ENCODE assay signal across 8 mouse cellular contexts in the genomic region with DNA sequence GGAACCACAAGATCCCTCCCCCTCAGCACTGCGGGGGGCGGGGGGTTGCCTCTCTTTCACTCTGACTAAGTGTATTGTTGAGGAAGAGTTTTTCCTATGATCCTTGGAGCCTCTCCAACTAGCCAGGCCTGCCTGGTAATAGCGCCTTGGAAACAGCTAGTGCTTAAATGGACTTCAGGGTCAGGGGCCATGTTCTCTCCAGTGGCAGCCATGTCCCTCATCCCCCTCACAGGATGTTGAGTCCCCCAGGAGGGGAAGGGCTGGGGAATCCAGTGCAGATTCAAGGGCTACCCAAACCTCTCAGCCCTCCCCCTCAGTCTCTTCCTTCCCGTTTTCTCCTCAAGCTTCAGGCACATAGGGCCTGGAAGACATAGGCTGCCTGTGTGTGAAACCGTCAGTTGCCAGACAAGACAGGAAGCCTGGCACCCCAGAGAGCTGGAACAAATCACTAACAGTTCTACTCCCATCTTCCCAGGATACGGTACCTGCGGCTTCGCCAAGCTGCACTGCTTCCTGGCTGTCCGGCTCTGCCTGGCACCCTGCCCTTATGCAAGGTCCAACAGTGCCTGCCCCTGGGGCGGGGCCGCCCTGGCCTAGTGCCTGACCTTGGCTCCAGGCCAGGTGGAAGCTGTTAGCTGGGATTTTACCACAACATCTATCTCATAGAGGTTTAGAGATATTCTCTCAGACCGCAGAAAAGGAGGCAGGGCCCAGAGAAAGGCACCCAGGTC. TPM values are rescaled to one million over a fixed set of nuclear protein-coding genes. Genes with fewer than 3 reads are reported as not detected.
DNase-seq lines count a peak whose midpoint lies in the region; ATAC-seq lines count a peak whose summit lies in the region.

A gene (minus strand): TSS at position 598 of the 731 bp plus-strand sequence.

- H3K9ac ChIP-seq in embryonic facial prominence, embryonic 14.5 days (ENCODE audit: low read depth, low read length), result no peak within 1 kb of the TSS
- H3K9ac ChIP-seq in liver, embryonic 13.5 days, result no peak within 1 kb of the TSS

- no peaks in the 10 kb centered on the region for H3K36me3 ChIP-seq in embryonic facial prominence, embryonic 14.5 days (ENCODE audit: control insufficient read depth, insufficient read depth, low read length)
- H3K36me3 ChIP-seq in heart, embryonic 10.5 days, result no peaks in the 10 kb centered on the region
- no peaks in the 10 kb centered on the region for H3K36me3 ChIP-seq in liver, embryonic 13.5 days

- no peaks in the 10 kb centered on the region for H3K9me3 ChIP-seq in embryonic facial prominence, embryonic 14.5 days (ENCODE audit: control insufficient read depth, low read length)
- H3K9me3 ChIP-seq in heart, embryonic 10.5 days, result no peaks in the 10 kb centered on the region
- no peaks in the 10 kb centered on the region for H3K9me3 ChIP-seq in liver, embryonic 13.5 days (replicated peaks)

- peak within 1 kb of the TSS; percentile 69 for H3K27ac ChIP-seq in embryonic facial prominence, embryonic 14.5 days (replicated peaks; ENCODE audit: low read depth, low read length)
- H3K27ac ChIP-seq in heart, embryonic 10.5 days, result peak within 1 kb of the TSS; percentile 78
- peak within 1 kb of the TSS; percentile 65 for H3K27ac ChIP-seq in liver, embryonic 13.5 days

- H3K4me3 ChIP-seq in embryonic facial prominence, embryonic 14.5 days (ENCODE audit: low read depth, low read length), result no peak within 1 kb of the TSS
- peak within 1 kb of the TSS; percentile 18; the same call in 1 of the 2 replicates for H3K4me3 ChIP-seq in heart, embryonic 10.5 days
- no peak within 1 kb of the TSS for H3K4me3 ChIP-seq in liver, embryonic 13.5 days (replicated peaks)

- peaks cover 23% of the 10 kb centered on the region for H3K4me1 ChIP-seq in embryonic facial prominence, embryonic 14.5 days (ENCODE audit: control insufficient read depth, insufficient read depth, low read length)
- peaks cover 21% of the 10 kb centered on the region for H3K4me1 ChIP-seq in heart, embryonic 10.5 days
- peaks cover 22% of the 10 kb centered on the region for H3K4me1 ChIP-seq in liver, embryonic 13.5 days (replicated peaks)

- peak; percentile 41 for ATAC-seq in embryonic facial prominence, embryonic 14.5 days (ENCODE audit: low read depth)
- peak; percentile 67 for ATAC-seq in liver, embryonic 13.5 days (ENCODE audit: low read depth)
- peak; percentile 49; the same call in 1 of the 2 replicates for ATAC-seq in monocyte, adult 5-6 weeks (replicated peaks; ENCODE audit: insufficient number of reproducible peaks, low FRiP score, low TSS enrichment, poor library complexity, severe bottlenecking)

- H3K4me2 ChIP-seq in embryonic facial prominence, embryonic 14.5 days (ENCODE audit: low read depth, low read length), result peak within 1 kb of the TSS; percentile 5; the same call in 1 of the 2 replicates
- no peak within 1 kb of the TSS for H3K4me2 ChIP-seq in liver, embryonic 13.5 days

- DNase-seq in 3134 (ENCODE audit: extremely low read depth, insufficient read length, low spot score), result peak; percentile 94
- DNase-seq in adrenal gland, adult 8-10 months, result peak; percentile 94
- peak; percentile 80 for DNase-seq in embryonic facial prominence, embryonic 14.5 days (ENCODE audit: low spot score)
- DNase-seq in heart, embryonic 10.5 days (ENCODE audit: low spot score), result no peak
- DNase-seq in kidney, adult 9 months, result peak; percentile 97
- no peak for DNase-seq in liver, embryonic 13.5 days
- peak; percentile 64 for DNase-seq in urinary bladder, adult 2 months (ENCODE audit: low spot score)

- 32% methylated on average over 12 of the region's 12 CpGs for WGBS in embryonic facial prominence, embryonic 14.5 days
- 53% methylated on average over 12 of the region's 12 CpGs for WGBS in heart, embryonic 10.5 days
- WGBS in liver, embryonic 13.5 days (ENCODE audit: insufficient replicate concordance), result 30% methylated on average over 12 of the region's 12 CpGs

- H3K27me3 ChIP-seq in embryonic facial prominence, embryonic 14.5 days (replicated peaks; ENCODE audit: control insufficient read depth, insufficient read depth, low read length), result no peaks in the 10 kb centered on the region
- H3K27me3 ChIP-seq in heart, embryonic 10.5 days (ENCODE audit: insufficient read depth, poor library complexity, severe bottlenecking), result peaks cover 6% of the 10 kb centered on the region; the same call in 1 of the 2 replicates
- H3K27me3 ChIP-seq in liver, embryonic 13.5 days, result no peaks in the 10 kb centered on the region

RNA-seq across cellular contexts. Expression of the gene that starts here (rescaled TPM):
- total RNA-seq in adrenal gland, adult 8-10 months (2022), result 100 to 1,000 TPM in 2 of 4 experiments, 10 to 100 TPM in 2; 35.5 to 262 (median 145) TPM
- polyA plus RNA-seq in embryonic facial prominence, embryonic 14.5 days (2014; fragmentation: Nextera tagmentation; extraction: Ambion mirVana), result 4.6 and 4.8 TPM in 2 replicates
- polyA plus RNA-seq in heart, embryonic 10.5 days (2016; fragmentation: Nextera tagmentation; extraction: Ambion mirVana), result 2.1 and 3.0 TPM in 2 replicates
- 3.3 and 3.7 TPM in 2 replicates for polyA plus RNA-seq in liver, embryonic 13.5 days (2015; fragmentation: Nextera tagmentation; extraction: Ambion mirVana)
- 54.5 to 74.4 TPM (median 57.2 TPM) in 3 replicates for total RNA-seq in monocyte, adult 5-6 weeks (2017)
- polyA plus RNA-seq in urinary bladder, adult 2 months (2012; rRNA removed), result 6.8 TPM in 2 replicates

Comparison
In these comparisons a context has a peak if more than half of its experiments do, and no peak if none do; other contexts are left out.
1. DNase-seq: peak in 3134 (single experiment), adrenal gland, adult 8-10 months (single experiment), embryonic facial prominence, embryonic 14.5 days (single experiment), kidney, adult 9 months (single experiment) and urinary bladder, adult 2 months (single experiment); none in heart, embryonic 10.5 days (single experiment) and liver, embryonic 13.5 days (single experiment).
2. Peak in every context shown above with its lines, with median percentiles within 50 percentile points of each other: ATAC-seq and H3K27ac ChIP-seq.